Mouse (Mus musculus): ENCODE data around the gene Snrnp70. TPM values are rescaled to one million over a fixed set of nuclear protein-coding genes. Genes with fewer than 3 reads are reported as not detected.

Snrnp70 gene
- polyA plus RNA-seq (2021; fragmentation: Nextera tagmentation), result 32.6 and 45.3 TPM in 2 replicates
- long read RNA-seq, experiment 1, transcript Snrnp70-201 (10 exons, 1,735 nt), result major isoform, 51 of 60 reads
- long read RNA-seq, experiment 1, partial matches to known transcripts, result 7 of 60 reads
- long read RNA-seq, experiment 1, other reads (novel, unspliced or antisense), result 2 of 60 reads
- long read RNA-seq, experiment 2, transcript Snrnp70-201 (10 exons, 1,735 nt), result major isoform, 67 of 90 reads
- long read RNA-seq, experiment 2, partial matches to known transcripts, result 10 of 90 reads
- long read RNA-seq, experiment 2, other reads (novel, unspliced or antisense), result 9 of 90 reads

DNA sequence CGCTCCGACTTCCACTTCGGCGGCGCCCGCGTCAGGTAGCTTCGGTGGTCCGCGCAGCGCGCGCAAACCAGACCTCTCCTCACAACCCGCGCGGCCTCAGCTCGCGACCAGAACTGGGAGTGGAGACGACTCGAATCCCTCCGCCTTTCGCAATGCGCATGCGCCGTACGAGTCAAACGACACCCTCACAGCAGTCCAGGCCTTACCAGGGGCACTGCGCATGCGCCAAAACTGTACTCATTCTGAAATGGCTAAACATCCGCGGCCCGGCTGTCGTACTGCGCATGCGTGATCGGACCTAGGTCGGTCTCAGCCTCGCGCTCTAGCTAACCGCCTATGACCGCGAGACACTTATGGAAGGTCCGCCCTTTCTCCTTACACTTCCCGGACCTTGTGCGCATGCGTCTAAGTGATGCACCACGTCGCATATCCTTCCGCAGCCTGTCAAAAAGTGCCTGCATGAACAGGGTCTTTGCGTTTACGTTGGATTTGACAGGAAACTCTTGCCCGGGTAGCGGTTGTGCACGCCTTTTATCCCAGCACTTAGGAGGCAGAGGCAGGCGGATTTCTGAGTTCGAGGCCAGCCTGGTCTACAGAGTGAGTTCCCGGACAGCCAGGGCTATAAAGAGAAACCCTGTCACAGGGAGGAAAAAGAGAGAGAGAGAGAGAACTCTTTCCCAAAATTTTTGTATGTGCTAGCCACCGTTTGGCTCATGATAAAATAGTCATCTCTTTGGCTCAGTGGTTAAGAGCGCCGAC, at the start of gene Snrnp70:
TSS of gene Snrnp70 (minus strand) at position 165 of the 759 bp plus-strand sequence.

DNA sequence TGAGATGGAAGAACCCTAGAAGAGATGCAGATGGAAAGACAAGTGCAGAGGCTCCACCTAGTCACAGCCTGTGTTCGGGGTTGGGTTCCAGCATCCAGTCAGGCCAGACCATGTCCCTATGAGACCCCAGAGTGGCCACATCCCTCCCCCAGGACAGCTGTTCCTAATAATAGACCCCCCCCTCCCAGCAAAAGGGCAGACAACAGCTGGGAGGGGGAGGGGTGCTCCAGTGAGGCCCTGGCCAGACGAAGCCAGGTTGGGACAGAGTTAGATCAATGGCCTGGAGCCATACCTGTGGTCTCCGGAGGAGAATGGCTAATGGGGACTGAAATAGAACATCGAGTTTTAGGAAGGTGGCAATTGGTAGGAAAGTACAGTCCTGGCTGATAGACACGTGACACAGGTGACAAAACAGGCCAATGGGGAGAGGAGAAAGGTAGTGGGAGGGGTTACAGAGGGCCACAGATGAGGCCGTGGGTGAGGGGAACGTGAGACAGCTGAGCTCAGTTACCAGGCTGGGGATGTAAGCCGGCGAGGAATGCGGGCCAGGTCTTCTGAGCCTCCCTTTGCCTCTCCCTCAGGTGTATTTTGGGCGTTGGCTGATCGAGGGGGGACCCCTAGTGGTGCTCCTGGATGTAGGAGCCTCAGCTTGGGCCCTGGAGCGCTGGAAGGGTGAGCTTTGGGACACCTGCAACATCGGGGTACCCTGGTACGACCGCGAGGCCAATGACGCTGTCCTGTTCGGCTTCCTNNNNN, 42.2 kb upstream of the Snrnp70 start, which contains the start of gene Ruvbl2:
TSS of gene Ruvbl2 (minus strand) at position 576 of the 756 bp plus-strand sequence.

DNA sequence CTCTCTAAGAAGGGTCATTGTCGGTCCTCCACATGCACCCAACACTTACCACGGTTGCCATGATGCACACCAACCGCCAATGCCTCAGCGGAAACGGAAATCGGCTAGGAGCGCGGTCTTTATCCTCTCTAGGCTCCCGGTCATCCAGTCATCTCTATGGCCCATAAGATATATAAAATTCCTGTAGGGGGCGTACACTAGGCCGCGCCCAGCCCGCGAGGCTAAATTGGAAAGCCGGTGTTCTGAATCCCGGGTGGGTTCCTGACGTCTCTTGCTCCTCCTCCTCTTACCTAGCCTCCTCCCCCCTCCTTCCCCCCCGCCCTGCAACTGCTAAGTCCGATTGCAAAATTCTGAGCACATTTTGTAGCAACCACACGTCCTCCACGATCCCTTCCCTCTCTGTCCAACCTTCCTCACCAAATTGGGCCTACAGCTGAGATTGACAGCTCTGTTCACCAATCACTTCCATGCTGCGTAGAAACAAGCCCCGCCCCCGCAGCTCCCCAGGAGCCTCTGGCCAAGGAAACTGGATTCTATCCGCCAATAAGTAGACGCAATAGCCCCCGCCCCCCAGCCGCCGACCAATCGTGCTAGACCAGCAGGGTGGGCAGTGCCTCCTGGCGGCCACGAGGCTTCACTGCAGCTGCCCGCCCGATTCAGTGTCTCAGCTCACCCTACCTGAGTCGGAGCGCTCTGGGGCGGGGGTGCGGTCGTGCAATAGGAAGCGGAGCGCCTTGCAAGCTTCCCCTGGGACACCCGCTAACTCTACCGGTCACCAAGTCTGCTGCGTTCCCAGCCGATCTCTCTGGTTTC, 38.9 kb upstream of the Snrnp70 start, which contains the start of gene Gys1:
TSS of gene Gys1 (plus strand) at position 642 of the 813 bp plus-strand sequence.

DNA sequence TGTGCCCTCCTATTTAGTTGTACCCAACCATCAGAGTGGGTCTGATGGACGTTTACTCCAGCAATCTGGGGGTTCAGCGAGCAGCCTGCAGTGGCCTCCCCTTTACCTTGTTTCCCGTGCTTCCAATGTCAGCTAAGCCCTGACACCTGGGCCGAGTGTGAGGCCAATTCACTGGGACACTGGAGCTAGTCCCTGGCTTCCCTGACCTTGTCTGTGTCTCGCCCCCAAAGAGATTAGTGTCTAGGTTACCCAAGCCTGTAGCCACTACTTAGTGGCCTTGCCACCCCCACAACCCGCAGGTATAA, 25.0 kb upstream of the Snrnp70 start, which contains the start of gene Lhb:
TSS of gene Lhb (plus strand) at position 206 of the 305 bp plus-strand sequence.

DNA sequence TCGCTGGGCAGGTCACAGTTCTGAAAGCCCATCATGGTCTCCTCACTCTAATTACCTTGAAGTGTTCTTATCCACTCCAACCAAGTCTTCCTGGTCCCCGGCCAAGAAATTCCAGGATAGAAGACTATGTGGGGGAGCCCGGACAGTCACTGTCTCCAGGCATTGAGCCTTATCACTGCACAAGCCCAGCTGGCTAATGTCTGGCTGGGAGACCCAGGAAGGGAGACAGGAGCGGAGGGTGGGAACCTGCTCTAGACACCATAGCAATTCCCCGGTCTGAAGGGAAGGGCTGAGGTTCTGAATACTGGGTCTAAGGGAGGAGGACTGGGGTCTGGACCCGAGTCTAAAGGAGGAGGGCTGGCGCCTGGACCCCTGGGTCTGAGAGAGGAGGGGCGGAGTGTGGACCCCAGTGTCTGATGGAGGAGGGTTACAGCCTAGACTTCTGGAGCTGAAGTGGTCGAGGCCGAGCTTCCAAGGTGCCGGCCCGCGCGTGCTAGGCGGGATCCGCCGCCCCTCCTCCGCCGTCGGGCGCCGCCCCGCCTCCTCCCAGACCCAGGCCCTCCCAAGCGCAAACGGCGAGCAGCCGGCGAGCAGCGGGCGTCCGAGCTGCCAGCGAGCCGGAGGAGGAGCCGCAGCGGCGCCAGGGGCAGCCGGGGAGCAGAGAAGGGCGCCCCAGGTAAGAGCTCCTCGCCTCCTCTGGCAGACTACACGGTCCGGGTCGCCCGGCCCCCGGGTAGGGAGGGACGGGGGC, 17.7 kb upstream of the Snrnp70 start, which contains the start of gene Ntf5:
TSS of gene Ntf5 (plus strand) at position 583 of the 751 bp plus-strand sequence.

DNA sequence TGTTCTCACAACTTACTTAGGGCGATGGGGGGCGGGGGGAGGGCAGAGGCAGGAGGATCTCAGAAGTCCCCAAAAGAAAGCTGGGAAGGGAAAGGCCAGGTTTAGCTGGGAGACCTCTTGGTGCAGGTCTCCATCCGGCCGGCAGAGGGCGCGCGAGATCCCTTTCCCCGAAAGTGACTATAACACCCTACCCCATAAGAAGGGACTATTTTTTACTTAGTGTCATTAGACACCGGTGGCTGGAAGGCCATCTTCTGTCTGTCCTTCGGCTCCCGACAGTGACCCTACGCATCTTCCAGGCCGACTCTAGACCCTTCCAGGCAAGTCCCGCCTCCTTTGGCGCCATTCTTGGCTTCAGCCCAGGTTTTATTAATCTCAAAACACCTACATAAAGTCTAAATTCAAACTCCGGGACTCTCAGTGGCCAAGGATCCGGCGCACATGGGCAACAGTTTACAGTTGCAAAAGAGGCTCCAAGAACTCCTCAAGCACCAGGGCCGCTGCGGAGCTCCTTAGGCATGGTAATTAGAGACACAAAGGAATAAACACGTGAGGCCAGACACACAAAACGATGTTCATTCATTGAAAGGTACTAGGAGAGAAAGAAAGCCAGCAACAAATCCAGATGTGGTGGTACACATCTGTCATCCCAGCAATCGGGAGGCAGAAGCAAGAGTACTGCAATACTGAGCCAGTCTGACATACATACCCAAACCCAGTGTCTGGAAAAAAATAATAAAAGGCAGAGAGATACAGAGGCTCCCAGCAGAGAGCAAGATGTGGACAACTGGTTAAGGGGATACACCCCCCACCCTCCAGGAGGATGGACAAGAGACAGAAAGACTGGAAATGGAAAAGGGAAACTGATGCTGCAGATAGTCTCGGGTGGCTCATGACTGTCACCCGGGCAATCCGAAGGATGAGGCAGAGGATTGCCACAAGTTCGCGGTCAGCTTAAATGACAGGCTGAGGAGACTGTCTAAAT, 9.8 kb upstream of the Snrnp70 start, which contains the start of gene Kcna7:
TSS of gene Kcna7 (plus strand) at position 563 of the 985 bp plus-strand sequence.

DNA sequence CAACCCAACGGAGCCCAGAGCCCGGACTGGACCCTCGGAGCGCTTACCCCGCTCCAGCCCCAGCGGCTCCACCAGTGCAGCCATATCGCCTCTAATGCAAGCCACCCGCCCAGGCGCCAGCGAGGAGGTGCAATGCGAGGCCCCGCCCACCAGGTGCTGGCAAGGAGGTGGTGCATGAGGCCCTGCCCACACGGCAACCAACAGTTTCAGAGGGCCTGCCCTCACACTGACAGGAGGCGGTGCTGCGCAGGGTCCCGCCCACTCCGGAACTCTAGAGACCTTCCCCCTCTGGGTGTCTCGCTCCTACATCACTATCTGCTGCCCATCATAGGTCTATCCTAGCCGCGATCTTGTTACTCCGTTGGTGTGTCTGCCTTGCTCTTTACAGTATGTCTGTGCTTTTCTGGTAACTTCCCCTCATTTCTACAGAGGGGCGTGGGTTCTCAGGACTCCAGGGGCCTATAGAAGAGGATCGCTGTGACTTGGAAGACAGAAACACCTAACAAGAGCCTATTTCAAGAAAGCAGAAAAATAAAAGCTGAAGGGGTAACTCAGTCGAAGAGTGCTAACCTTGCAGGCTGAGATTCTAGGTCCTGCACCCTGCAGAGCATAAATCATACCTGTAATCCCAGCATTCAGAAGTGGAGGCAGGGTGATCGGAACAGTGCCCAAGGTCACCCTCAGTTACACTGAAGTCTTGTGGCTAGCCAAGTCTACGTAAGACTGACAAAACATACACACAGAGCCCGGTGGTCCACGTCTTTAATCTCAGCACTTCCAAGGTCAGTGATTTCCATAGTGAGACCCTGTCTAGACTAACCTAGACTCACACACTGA, 24.8 kb downstream of the Snrnp70 start, which contains the start of gene Lin7b:
TSS of gene Lin7b (minus strand) at position 109 of the 837 bp plus-strand sequence.

DNA sequence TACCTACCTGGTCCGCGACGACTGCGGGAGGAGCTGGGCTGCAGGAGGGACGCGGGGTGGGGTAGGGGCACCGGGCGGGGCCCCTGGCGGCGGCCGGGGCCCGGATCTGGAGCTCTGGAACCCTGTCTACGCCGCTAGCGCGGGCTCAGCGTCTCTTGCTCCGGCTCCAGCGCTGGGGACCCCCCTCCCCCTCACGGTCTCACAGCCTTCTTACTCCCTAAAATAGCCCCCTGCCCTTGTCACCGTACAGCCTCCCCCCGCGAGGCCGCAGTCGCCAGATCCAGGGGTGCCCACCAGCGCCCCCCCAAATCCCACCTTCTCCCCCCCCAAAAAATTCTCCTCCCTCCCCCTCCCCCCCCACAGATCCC, 28.9 kb downstream of the Snrnp70 start, which contains the start of gene Ppfia3:
TSS of gene Ppfia3 (minus strand) at position 368 of the 368 bp plus-strand sequence.

DNA sequence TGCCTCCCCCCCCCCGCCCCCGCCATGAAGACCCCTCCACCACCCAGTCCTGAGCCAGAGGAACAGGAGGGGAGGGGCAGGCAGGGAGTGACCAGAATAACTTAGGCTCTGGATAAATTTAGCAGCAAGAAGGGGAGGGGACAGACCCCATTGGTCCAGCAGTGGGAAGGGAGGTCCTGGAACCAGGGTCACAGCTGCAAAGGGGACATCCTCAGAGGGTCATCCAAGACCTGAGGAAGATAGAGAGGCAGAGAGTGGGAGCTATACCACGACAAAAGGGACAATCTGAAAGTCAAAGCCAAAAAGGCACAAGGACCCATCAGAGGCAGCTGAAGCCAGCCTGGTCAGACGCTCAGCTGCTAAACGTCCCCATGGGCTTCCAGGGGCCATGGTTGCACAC, 60.5 kb downstream of the Snrnp70 start, which contains the start of gene Hrc:
TSS of gene Hrc (plus strand) at position 235 of the 400 bp plus-strand sequence.

DNA sequence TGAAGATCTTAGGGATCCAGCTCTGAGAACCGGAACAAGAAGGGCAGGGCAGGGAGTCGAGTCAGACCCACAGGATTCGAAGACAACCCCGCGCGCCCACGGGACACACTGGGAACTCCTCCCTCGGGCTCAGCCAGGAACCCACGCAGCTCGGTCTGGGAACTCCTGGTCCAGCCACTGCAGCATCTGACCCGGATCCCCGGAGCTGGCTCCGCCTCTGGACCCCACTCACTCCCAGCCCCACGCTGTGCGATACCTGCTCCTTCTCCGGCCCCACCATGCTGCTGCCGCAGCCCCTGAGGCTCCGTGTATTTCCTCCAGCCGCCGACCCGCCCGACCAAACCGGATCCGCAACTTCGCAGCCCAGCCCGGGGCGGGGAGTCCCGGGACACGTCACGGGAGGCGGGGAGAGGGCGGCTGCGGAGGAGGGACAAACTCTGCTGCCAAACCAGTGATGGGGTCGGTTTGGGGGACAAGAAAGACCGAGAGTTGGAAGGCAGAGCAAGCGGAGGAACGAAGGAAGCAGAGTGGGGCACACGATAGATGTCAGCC, 62.0 kb downstream of the Snrnp70 start, which contains the start of gene Trpm4:
TSS of gene Trpm4 (minus strand) at position 350 of the 552 bp plus-strand sequence.

Other genes with a start within 250 kb of the Snrnp70 start
- 40.3 and 47.7 TPM in 2 replicates for gene Pih1d1, start 241.4 kb downstream of the Snrnp70 start, polyA plus RNA-seq (2021; fragmentation: Nextera tagmentation)
- 4.6 and 5.2 TPM in 2 replicates for gene Aldh16a1, start 241.2 kb downstream of the Snrnp70 start, polyA plus RNA-seq (2021; fragmentation: Nextera tagmentation)
- 52.3 and 68.3 TPM in 2 replicates for gene Slc17a7, start 231.8 kb downstream of the Snrnp70 start, polyA plus RNA-seq (2021; fragmentation: Nextera tagmentation)
- not detected in 2 replicates for gene Gfy, start 216.2 kb downstream of the Snrnp70 start, polyA plus RNA-seq (2021; fragmentation: Nextera tagmentation)
- not detected in 2 replicates for gene Pth2, start 214.7 kb downstream of the Snrnp70 start, polyA plus RNA-seq (2021; fragmentation: Nextera tagmentation)
- 1.2 and 1.4 TPM in 2 replicates for gene Ccdc155, start 190.8 kb downstream of the Snrnp70 start, polyA plus RNA-seq (2021; fragmentation: Nextera tagmentation)
- 5.1 and 7.3 TPM in 2 replicates for gene Dkkl1, start 183.6 kb downstream of the Snrnp70 start, polyA plus RNA-seq (2021; fragmentation: Nextera tagmentation)
- gene Tead2, start 180.0 kb downstream of the Snrnp70 start, polyA plus RNA-seq (2021; fragmentation: Nextera tagmentation), result 0.51 and 0.59 TPM in 2 replicates
- 11.8 and 14.4 TPM in 2 replicates for gene Cd37, start 156.6 kb downstream of the Snrnp70 start, polyA plus RNA-seq (2021; fragmentation: Nextera tagmentation)
- 1.1 and 1.2 TPM in 2 replicates for gene Slc6a16, start 154.7 kb downstream of the Snrnp70 start, polyA plus RNA-seq (2021; fragmentation: Nextera tagmentation)
- gene Slc6a21, start 118.2 kb downstream of the Snrnp70 start, polyA plus RNA-seq (2021; fragmentation: Nextera tagmentation), result not detected in 2 replicates
- 10.1 and 12.4 TPM in 2 replicates for gene Trpm4, start 62.0 kb downstream of the Snrnp70 start, polyA plus RNA-seq (2021; fragmentation: Nextera tagmentation)
- gene Hrc, start 60.5 kb downstream of the Snrnp70 start, polyA plus RNA-seq (2021; fragmentation: Nextera tagmentation), result not detected in 2 replicates
- gene Ppfia3, start 28.7 kb downstream of the Snrnp70 start, polyA plus RNA-seq (2021; fragmentation: Nextera tagmentation), result 8.7 and 11.6 TPM in 2 replicates
- 214 and 221 TPM in 2 replicates for gene Lin7b, start 25.2 kb downstream of the Snrnp70 start, polyA plus RNA-seq (2021; fragmentation: Nextera tagmentation)
- gene Kcna7, start 9.9 kb upstream of the Snrnp70 start, polyA plus RNA-seq (2021; fragmentation: Nextera tagmentation), result not detected in 2 replicates
- 0.11 and 0.30 TPM in 2 replicates for gene Ntf5, start 18.0 kb upstream of the Snrnp70 start, polyA plus RNA-seq (2021; fragmentation: Nextera tagmentation)
- gene Lhb, start 25.1 kb upstream of the Snrnp70 start, polyA plus RNA-seq (2021; fragmentation: Nextera tagmentation), result 1.1 TPM in 1 of 2 replicates, not detected in the other
- 7.9 and 10.1 TPM in 2 replicates for gene Gys1, start 39.1 kb upstream of the Snrnp70 start, polyA plus RNA-seq (2021; fragmentation: Nextera tagmentation)
- gene Ruvbl2, start 42.4 kb upstream of the Snrnp70 start, polyA plus RNA-seq (2021; fragmentation: Nextera tagmentation), result 50.0 and 53.1 TPM in 2 replicates
- gene Ftl1, start 64.1 kb upstream of the Snrnp70 start, polyA plus RNA-seq (2021; fragmentation: Nextera tagmentation), result 1,695 and 1,748 TPM in 2 replicates
- gene Bax, start 71.2 kb upstream of the Snrnp70 start, polyA plus RNA-seq (2021; fragmentation: Nextera tagmentation), result 86.7 and 94.4 TPM in 2 replicates
- gene Tulp2, start 86.1 kb upstream of the Snrnp70 start, polyA plus RNA-seq (2021; fragmentation: Nextera tagmentation), result 0.13 and 0.14 TPM in 2 replicates
- gene Gm45808, start 91.1 kb upstream of the Snrnp70 start, polyA plus RNA-seq (2021; fragmentation: Nextera tagmentation), result not detected in 2 replicates
- 2.6 and 3.5 TPM in 2 replicates for gene Dhdh, start 93.1 kb upstream of the Snrnp70 start, polyA plus RNA-seq (2021; fragmentation: Nextera tagmentation)
- gene Nucb1, start 114.7 kb upstream of the Snrnp70 start, polyA plus RNA-seq (2021; fragmentation: Nextera tagmentation), result 74.5 and 76.8 TPM in 2 replicates
- 17.6 and 18.2 TPM in 2 replicates for gene Ppp1r15a, start 130.5 kb upstream of the Snrnp70 start, polyA plus RNA-seq (2021; fragmentation: Nextera tagmentation)
- 0.67 and 1.7 TPM in 2 replicates for gene Plekha4, start 130.6 kb upstream of the Snrnp70 start, polyA plus RNA-seq (2021; fragmentation: Nextera tagmentation)
- 0.43 TPM in 1 of 2 replicates, not detected in the other for gene Hsd17b14, start 159.2 kb upstream of the Snrnp70 start, polyA plus RNA-seq (2021; fragmentation: Nextera tagmentation)
- gene Bcat2, start 174.4 kb upstream of the Snrnp70 start, polyA plus RNA-seq (2021; fragmentation: Nextera tagmentation), result 7.0 and 8.5 TPM in 2 replicates
- gene Fgf21, start 219.7 kb upstream of the Snrnp70 start, polyA plus RNA-seq (2021; fragmentation: Nextera tagmentation), result not detected in 2 replicates
- 0.08 TPM in 1 of 2 replicates, not detected in the other for gene Fut1, start 221.5 kb upstream of the Snrnp70 start, polyA plus RNA-seq (2021; fragmentation: Nextera tagmentation)
- gene Izumo1, start 226.1 kb upstream of the Snrnp70 start, polyA plus RNA-seq (2021; fragmentation: Nextera tagmentation), result 0.09 TPM in 1 of 2 replicates, not detected in the other
- gene Rasip1, start 231.7 kb upstream of the Snrnp70 start, polyA plus RNA-seq (2021; fragmentation: Nextera tagmentation), result 2.3 and 3.1 TPM in 2 replicates
- 1.1 and 1.2 TPM in 2 replicates for gene Mamstr, start 244.2 kb upstream of the Snrnp70 start, polyA plus RNA-seq (2021; fragmentation: Nextera tagmentation)

Measured in layer of hippocampus, adult 6 months (tissue).